8 mouse cellular contexts compared by ENCODE assay signal in the genomic region with DNA sequence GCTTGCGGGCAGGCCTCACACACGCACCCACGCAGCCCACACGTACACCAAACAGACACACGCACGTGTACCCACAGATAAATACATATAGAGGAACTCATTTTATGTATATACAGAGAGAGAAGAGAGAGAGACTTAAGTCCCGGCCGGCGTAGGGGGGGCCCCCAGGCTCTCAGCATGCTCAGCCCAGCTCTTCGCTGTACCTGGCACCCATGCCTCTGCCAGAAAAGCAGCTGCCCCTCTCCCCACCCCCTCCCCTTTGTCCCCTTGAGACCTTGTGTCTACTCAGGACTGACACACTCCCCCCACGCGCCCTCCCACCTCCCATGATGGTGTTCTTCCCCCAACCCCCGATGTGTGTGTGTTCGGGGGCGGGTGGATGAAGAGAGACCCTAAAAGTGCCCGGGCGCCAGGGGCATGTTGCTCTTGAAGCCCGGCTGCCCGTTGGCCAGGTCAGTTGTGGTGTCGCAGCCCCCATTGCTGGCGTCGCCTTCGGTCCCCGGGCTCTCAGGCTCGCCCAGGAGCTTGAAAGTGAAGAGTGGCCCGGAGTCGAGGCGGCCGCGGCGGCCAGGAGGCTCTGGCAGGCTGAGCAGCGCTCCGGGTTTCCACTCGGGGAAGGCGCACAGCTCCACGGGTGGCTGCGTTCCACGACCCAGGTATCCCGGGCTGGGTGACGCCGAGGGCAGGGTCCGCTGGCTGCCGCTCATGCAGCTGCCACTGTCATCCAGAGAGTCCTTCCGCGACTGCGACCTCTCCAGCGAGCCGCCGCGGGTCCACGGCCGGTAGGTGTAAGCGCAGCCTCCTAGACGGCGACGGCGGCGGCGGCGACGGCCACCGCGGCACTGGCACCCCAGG. TPM values are rescaled to one million over a fixed set of nuclear protein-coding genes. Genes with fewer than 3 reads are reported as not detected.
A peak's percentile ranks its signal among the peaks of the same experiment; 100 is the strongest.
DNase-seq lines count a peak whose midpoint lies in the region; ATAC-seq lines count a peak whose summit lies in the region.

No protein-coding gene starts in this region.

- H3K27ac ChIP-seq in intestine, embryonic 15.5 days = no peak overlapping the region
- H3K27ac ChIP-seq in lung, embryonic 15.5 days = peak overlapping the region; percentile 54
- no peak overlapping the region for H3K27ac ChIP-seq in stomach, embryonic 16.5 days (ENCODE audit: low read length)

- peaks cover 9% of the 10 kb centered on the region for H3K4me1 ChIP-seq in intestine, embryonic 15.5 days (replicated peaks)
- H3K4me1 ChIP-seq in lung, embryonic 15.5 days = peaks cover 19% of the 10 kb centered on the region
- peaks cover 5% of the 10 kb centered on the region; the same call in 1 of the 2 replicates for H3K4me1 ChIP-seq in stomach, embryonic 16.5 days (ENCODE audit: control insufficient read depth, insufficient read depth, low read length)

- H3K27me3 ChIP-seq in intestine, embryonic 15.5 days (replicated peaks) = peaks cover 12% of the 10 kb centered on the region
- H3K27me3 ChIP-seq in lung, embryonic 15.5 days = peaks cover 13% of the 10 kb centered on the region; the same call in 1 of the 2 replicates
- H3K27me3 ChIP-seq in stomach, embryonic 16.5 days (ENCODE audit: control insufficient read depth, insufficient read depth, low read length) = peaks cover 9% of the 10 kb centered on the region

- no peaks in the 10 kb centered on the region for H3K36me3 ChIP-seq in intestine, embryonic 15.5 days
- no peaks in the 10 kb centered on the region for H3K36me3 ChIP-seq in lung, embryonic 15.5 days
- H3K36me3 ChIP-seq in stomach, embryonic 16.5 days (ENCODE audit: control insufficient read depth, insufficient read depth, low read length) = no peaks in the 10 kb centered on the region

- no peaks in the 10 kb centered on the region for H3K9me3 ChIP-seq in intestine, embryonic 15.5 days
- H3K9me3 ChIP-seq in lung, embryonic 15.5 days = no peaks in the 10 kb centered on the region
- no peaks in the 10 kb centered on the region for H3K9me3 ChIP-seq in stomach, embryonic 16.5 days (replicated peaks; ENCODE audit: control insufficient read depth, low read length)

- H3K9ac ChIP-seq in intestine, embryonic 15.5 days = peak overlapping the region; percentile 40
- H3K9ac ChIP-seq in lung, embryonic 15.5 days = peak overlapping the region; percentile 32
- H3K9ac ChIP-seq in stomach, embryonic 16.5 days (ENCODE audit: low read length) = peak overlapping the region; percentile 40; the same call in 1 of the 2 replicates

- ATAC-seq in cerebellum, adult (ENCODE audit: insufficient number of reproducible peaks, low FRiP score, low TSS enrichment) = no peak
- ATAC-seq in intestine, embryonic 15.5 days = peak; percentile 71; the same call in 1 of the 2 replicates
- ATAC-seq in lung, embryonic 15.5 days (ENCODE audit: borderline replicate concordance, extremely low read depth, low FRiP score, low TSS enrichment) = peak; percentile 24; the same call in 1 of the 2 replicates
- 0 out of 2 replicates have a peak, but pooled peaks have one; percentile 32 for ATAC-seq in stomach, embryonic 16.5 days (ENCODE audit: insufficient read depth, low FRiP score)

- WGBS in intestine, embryonic 15.5 days = 14% methylated on average over 63 of the region's 63 CpGs
- WGBS in lung, embryonic 15.5 days = 10% methylated on average over 63 of the region's 63 CpGs
- 15% methylated on average over 63 of the region's 63 CpGs for WGBS in stomach, embryonic 16.5 days

- H3K4me2 ChIP-seq in intestine, embryonic 15.5 days (replicated peaks) = peak overlapping the region; percentile 81
- peak overlapping the region; percentile 83 for H3K4me2 ChIP-seq in lung, embryonic 15.5 days
- H3K4me2 ChIP-seq in stomach, embryonic 16.5 days (ENCODE audit: low read depth, low read length) = peak overlapping the region; percentile 56

- peak; percentile 24 to 31 for DNase-seq in cerebellum, postnatal 10 days
- DNase-seq in urinary bladder, postnatal 14 days (ENCODE audit: low spot score) = peak; percentile 15
- no peak for DNase-seq in urinary bladder, postnatal 4 days (ENCODE audit: low spot score in 2 of 2)
- no peak for DNase-seq in adipocyte (ENCODE audit: low spot score)

- H3K4me3 ChIP-seq in intestine, embryonic 15.5 days (replicated peaks) = peak overlapping the region; percentile 37
- peak overlapping the region; percentile 42 for H3K4me3 ChIP-seq in lung, embryonic 15.5 days
- H3K4me3 ChIP-seq in stomach, embryonic 16.5 days (replicated peaks; ENCODE audit: low read length) = peak overlapping the region; percentile 42

RNA-seq across cellular contexts. Expression of gene Ttc1, which starts 27.9 kb away (rescaled TPM):
- 56.6 and 62.6 TPM in 2 replicates for polyA plus RNA-seq in intestine, embryonic 15.5 days (2015; fragmentation: Nextera tagmentation; extraction: Ambion mirVana)
- polyA plus RNA-seq in lung, embryonic 15.5 days (2015; fragmentation: Nextera tagmentation; extraction: Ambion mirVana) = 64.7 and 64.8 TPM in 2 replicates
- polyA plus RNA-seq in stomach, embryonic 16.5 days (2015; fragmentation: Nextera tagmentation; extraction: Ambion mirVana) = 58.8 and 60.7 TPM in 2 replicates

Comparison
In these comparisons a context has a peak if more than half of its experiments do, and no peak if none do; other contexts are left out.
1. DNase-seq: peak in cerebellum, postnatal 10 days (2 of 2) and urinary bladder, postnatal 14 days (single experiment); none in urinary bladder, postnatal 4 days (0 of 2) and adipocyte (single experiment).
2. Peak in every context shown above with its lines, with median percentiles within 50 percentile points of each other: H3K4me2 ChIP-seq, H3K4me3 ChIP-seq and H3K9ac ChIP-seq.